Mouse (Mus musculus) gastrocnemius, adult 2 months (tissue): ENCODE measurements around the gene Pik3ca. TPM values are rescaled to one million over a fixed set of nuclear protein-coding genes. Genes with fewer than 3 reads are reported as not detected.

Experiments used
- DNase-seq: peaks from one replicate; pipeline ENCODE4 v3.0.0; 2022
- H3K27ac ChIP-seq: fragments of 200-600 bp; 2 replicates; pipeline ENCODE4 v1.8.1; 2022; ENCODE audit warnings: mild to moderate bottlenecking
- H3K4me3 ChIP-seq: fragments of 200-600 bp; 2 replicates; pipeline ENCODE4 v1.8.1; 2022; ENCODE audit warnings: mild to moderate bottlenecking, moderate library complexity
- CTCF ChIP-seq: fragments of 200-600 bp; IDR thresholded peaks from 2 replicates; pipeline ENCODE4 v1.8.1; 2022; ENCODE audit warnings: antibody characterized with exemption, mild to moderate bottlenecking, moderate library complexity
- intact Hi-C: fragments of 180-260 bp; cut with DNase I; formaldehyde crosslinking; loops from one replicate; pipeline ENCODE4 v1.15.1; 2025
- long read RNA-seq, 2 experiments: library from polyadenylated mRNA; stranded (forward); transcript quantifications; one replicate each; pipeline ENCODE4 v2.0.0; 2021
- total RNA-seq, 2 experiments: library from RNA; stranded (reverse); gene quantifications; 2 replicates each; pipeline ENCODE4 v1.2.3; 2021

Gene Pik3ca
- total RNA-seq = 10 to 100 TPM; 40.1 to 63.3 TPM
- long read RNA-seq, experiment 1, full-length matches to known transcripts = 1 of 51 reads
- long read RNA-seq, experiment 1, partial matches to known transcripts = 5 of 51 reads
- long read RNA-seq, experiment 1, other reads (novel, unspliced or antisense) = 45 of 51 reads
- long read RNA-seq, experiment 2, partial matches to known transcripts = 2 of 48 reads
- long read RNA-seq, experiment 2, other reads (novel, unspliced or antisense) = 46 of 48 reads

DNA sequence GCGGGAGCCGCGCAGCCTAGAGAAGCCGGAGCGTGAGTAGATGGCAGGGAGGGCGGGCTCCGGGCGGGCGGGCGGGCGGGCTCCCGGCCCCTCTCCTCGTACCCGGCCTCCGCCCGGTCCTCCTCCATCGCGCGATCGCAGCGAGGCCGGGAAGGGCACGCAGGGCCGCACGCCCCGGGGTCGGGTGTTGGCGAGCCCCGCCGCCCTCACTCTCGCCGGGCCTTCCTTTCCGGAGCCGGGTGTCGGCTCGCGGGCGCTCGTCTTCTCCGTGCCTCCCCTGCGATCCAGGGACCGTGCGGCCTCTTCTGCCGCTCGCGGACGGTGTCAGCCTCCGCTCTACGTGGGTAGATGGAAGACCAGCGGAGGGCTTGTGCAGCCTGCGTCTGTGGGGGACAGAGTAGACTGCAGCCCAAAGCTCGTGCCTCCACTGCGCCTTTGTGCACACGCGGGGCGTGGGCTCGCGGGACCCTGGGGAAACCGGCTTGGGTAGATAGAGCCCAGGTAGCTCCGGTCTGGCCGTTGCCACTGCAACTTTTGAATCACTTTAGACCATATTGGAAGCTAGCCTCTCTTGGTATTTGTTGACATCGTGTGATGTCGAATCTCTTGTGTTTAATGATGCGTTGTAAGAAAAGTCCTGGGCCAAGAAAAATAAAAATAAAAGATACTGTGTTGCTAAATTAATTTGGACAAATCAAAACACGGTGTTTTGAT is at the start of gene Pik3ca:
Gene Pik3ca (plus strand): TSS at position 211 of the 714 bp plus-strand sequence.
- H3K27ac ChIP-seq = peak within 1 kb of the TSS; percentile 91
- DNase-seq = peak; percentile 73
- intact Hi-C loops = loop anchor here (5.0 kb wide), 1 partner anchor 115 kb away; the partner anchor contains the start of gene Zfp639
- H3K4me3 ChIP-seq = peak within 1 kb of the TSS; percentile 96
- TF ChIP-seq CTCF = no peak

DNA sequence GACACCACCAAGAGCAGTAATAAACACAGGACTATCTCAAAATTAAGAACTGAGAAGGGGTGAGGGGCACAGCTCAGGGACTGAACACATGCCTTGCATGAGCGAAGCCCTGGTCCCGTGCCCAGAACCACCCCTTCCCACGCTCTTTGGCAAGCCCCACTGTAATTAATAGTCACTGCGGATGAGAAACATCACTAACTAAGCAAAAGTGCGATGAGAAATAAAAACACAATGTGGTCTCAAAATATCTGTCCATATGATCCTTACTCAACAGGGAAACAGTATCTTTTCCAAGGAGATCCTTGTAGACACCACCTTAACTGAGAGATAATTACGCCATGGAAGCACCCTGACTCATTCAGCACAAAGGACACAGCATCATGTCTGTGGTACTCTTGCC is 49.6 kb upstream of the Pik3ca start:
- TF ChIP-seq CTCF = no peak
- intact Hi-C loops = no loop called here
- Histone ChIP-seq H3K4me3 (no peak overlapping the region), H3K27ac (no peak overlapping the region)
- no peak for DNase-seq

DNA sequence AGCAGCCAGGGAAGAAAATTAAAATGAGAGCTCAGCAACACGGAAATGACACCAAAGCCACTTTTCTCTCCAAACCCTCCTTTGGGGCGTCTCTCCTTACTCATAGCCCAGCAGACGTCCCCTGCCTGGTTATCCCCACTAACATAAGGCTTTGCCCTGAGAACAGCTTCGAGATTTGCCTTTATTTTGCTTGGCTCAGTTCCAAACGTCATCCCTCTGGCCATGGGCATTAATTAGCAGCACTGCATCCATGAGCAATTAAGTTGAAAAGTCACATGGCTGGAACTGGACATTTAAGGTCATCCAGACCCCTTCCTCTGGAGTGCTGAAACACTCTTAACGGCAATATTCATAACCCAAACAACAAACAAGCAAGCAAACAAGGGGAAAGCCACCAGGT is 36.2 kb upstream of the Pik3ca start:
- Histone ChIP-seq H3K27ac (no peak overlapping the region), H3K4me3 (no peak overlapping the region)
- no peak for DNase-seq
- intact Hi-C loops = no loop called here
- TF ChIP-seq CTCF = no peak

DNA sequence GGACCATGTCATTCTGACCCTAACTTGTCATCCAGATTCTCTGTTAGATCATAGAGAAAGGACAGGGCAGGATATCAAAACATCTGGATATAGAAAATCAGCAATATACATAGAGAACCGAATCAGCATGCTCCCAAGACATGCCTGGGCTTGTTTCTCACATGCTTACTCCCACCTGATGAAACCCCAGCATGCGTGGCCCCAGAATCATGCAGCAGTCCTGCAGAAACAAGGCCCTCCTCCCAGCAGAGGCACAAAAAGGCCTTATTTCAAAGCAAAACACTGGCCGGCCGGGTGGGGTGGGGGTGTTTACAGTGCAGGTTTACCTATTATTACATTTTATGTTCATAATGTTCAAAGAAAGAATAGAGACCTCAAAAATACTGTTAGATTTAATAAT is 33.3 kb upstream of the Pik3ca start:
- TF ChIP-seq CTCF = no peak
- intact Hi-C loops = no loop called here
- Histone ChIP-seq H3K4me3 (no peak overlapping the region), H3K27ac (no peak overlapping the region)
- DNase-seq = no peak

DNA sequence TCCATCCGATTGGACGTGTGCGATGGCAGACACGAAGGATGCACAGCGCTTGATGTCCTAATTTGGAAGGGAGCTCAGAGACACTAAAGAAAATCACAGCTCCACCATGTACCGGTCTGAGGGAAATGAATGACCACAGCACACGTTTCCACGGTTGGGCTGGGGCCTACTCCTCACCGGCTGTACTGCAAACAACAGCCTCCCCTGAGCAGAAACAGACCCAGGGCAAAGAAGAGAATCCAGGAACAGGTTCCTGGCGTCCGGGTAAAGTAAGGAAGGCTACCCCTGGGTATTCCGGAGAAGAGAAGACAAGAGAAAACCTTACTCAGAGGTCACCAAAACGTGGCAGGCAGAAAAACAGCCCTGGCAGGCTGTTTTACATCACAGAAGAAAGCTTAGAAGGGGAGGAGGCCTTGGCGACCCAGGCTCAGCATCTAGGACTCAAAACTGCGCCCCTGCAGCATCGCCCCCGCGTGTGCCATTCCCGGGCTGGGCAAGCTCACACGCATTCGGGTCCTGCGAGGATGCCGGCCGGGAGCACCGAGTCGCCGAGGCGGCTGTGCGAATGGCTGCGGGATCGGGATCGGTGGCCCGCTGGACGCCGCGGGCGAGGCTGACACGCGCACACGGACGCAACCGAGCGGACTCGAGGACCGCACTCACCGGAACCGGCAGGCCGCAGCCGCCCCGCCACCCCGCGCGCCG is 32.5 kb upstream of the Pik3ca start:
- intact Hi-C loops = no loop called here
- TF ChIP-seq CTCF = no peak
- DNase-seq = peak; percentile 26
- Histone ChIP-seq H3K4me3 (peak overlapping the region; percentile 72), H3K27ac (peak overlapping the region; percentile 91)

DNA sequence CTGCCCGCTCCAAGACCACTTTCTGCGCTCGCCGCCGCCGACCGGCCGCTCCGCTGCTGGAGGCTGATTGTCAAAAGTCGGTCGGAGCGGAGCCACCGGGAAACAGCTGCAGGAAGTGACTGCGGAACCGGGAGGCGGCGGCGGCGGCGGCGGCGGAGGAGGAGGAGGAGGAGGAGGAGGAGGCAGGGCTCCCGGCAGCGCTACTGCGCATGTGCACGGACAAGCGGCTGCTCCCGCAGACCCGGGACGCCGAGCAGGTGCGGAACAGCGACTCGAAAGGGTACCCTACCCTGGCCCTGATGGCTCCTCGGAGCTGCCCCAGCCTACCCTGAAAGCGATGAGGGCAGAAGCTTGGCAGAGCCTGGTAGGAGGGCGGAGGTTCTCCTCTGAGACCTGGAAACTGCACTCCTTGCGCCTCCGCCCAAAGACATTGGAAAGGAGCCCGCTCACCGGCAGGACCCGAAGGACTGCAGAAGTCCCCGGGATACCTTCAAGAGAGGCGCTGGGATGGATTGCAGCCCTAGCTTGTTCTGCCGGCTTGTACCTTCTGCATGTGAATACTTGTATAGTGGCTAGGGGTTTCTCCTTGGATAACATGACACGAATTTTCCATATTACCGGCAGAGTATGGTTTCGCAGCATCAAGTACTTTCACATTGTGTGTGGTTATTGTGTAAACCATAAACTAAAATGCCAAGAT is 31.8 kb upstream of the Pik3ca start, which contains the start of gene Zmat3:
Gene Zmat3 (minus strand): TSS at position 469 of the 700 bp plus-strand sequence.
- Histone ChIP-seq H3K4me3 (peak within 1 kb of the TSS; percentile 72), H3K27ac (peak within 1 kb of the TSS; percentile 91)
- DNase-seq = peak; percentile 95
- intact Hi-C loops = no loop called here
- peak; percentile 55 for TF ChIP-seq CTCF

DNA sequence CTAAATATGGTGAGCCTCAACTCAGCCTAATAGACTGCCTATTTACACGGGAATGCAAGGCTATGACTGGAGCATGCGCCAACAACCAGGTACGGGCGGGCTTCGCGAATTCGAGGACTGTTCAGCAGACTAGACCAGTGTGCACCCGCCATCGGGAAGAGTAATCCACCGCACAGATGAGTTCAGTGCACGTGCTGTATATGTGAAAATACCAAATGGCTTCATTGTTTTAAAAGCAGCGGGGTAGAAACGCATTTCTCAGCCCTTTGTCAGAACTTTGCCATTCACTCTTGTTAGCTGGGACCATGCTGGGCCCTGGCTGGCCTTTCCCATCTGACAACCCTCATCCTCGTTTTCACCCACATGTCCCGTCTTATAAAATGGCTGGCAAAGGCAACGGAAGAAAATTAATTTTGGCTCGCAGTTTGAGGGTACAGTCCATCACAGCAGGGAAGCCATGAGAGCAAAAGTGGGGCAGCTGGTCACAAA is 31.2 kb upstream of the Pik3ca start:
- intact Hi-C loops = no loop called here
- DNase-seq = peak; percentile 26
- Histone ChIP-seq H3K27ac (peak overlapping the region; percentile 91), H3K4me3 (peak overlapping the region; percentile 72)
- no peak for TF ChIP-seq CTCF

DNA sequence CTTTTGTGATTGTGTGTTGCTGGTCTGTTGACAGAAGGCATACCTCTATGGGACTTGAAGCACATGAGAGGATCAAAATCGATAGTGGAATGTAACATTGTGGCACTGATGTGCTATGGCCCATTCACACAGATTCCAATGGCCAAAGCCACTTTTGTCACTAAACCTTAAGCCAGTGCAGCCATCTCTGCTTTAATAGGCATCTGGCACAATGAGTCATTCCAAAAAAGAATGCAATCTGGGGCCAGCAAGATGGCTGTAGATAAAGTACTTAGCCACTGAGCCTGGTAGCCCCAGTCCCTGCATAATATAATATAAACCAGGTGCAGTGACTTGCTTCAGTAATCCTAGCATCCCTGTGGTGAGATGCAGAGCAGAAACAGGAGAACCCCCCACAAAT is 30.0 kb upstream of the Pik3ca start:
- no peak overlapping the region for H3K27ac ChIP-seq
- no peak for DNase-seq
- intact Hi-C loops = no loop called here
- H3K4me3 ChIP-seq = no peak overlapping the region
- no peak for TF ChIP-seq CTCF

DNA sequence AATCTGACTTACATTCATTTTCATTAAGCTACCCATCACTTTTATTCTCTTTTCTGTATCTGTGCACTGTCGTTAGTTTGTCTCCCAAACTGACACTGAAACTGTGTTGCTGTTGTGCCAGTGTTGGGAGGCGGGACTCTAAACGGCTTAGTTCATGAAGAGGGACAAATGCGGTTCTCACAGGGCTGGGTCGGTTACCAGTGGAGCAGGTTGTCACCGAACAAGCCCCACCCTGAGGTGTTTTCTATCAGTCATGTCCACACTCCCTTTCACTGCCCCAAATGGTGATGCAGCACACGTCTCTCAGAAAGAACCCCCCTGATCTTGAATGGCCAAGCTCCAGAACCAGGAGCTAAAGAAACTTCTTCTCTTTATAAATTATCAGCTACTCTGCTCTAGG is 25.5 kb upstream of the Pik3ca start:
- Histone ChIP-seq H3K4me3 (no peak overlapping the region), H3K27ac (no peak overlapping the region)
- DNase-seq = no peak
- intact Hi-C loops = no loop called here
- TF ChIP-seq CTCF = no peak

DNA sequence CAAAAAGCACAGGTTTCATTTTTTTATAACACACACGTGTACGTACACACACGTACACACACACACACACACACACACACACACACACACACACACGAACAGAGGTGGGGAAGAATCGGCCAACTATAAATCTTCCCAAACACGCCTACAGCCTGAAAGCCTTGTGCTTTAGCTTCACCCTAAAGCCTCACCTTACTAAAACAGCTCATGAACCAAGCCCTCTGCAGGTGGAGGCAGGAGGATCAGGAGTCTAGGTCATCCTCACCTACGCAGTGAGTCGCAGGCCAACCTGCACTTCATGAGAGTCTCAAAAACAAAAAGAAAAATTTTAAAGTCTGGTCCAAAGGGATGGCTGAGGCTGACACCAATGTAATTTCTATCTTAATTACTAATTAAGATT is 25.0 kb upstream of the Pik3ca start:
- intact Hi-C loops = no loop called here
- no peak for DNase-seq
- H3K27ac ChIP-seq = no peak overlapping the region
- no peak for TF ChIP-seq CTCF
- no peak overlapping the region for H3K4me3 ChIP-seq

DNA sequence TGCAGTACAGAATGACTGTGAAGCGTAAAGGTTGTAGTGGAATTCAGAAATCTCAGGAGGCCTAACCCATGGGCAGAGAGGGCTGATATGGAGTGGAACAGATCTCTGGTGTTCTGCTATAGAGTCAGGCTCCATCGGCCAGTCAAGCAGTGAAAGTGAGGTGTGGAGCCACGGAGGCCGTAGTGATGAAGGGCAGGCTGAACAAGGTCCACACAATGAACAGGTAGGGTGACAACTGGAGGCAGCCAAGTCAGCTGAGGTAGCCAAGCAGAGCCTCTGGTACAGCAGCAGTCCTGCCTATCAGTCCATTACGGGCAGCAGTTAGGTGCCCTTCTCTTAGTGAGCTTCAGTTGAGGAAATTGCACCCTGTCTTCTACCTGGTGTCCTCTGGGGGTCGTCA is 24.2 kb upstream of the Pik3ca start:
- DNase-seq = no peak
- no peak overlapping the region for H3K27ac ChIP-seq
- intact Hi-C loops = no loop called here
- no peak for TF ChIP-seq CTCF
- no peak overlapping the region for H3K4me3 ChIP-seq

DNA sequence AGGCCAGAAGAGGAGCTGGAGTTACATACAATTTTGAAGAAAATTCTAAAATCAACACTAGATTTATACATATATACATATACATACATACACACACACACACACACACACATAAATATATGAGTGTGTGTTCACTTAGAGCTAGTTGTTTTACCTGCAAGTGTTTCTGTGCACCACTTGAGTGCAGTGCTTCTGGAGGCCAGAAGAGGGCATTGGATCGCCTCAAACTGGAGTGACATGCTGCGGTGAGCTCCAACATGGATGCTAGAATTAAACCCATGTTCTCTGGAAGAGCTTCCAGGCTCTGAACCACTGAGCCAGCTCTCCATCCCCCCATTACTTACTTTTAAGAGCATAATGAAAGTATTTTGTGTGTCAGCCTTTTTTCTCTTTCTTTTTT is 17.6 kb upstream of the Pik3ca start:
- no peak overlapping the region for H3K4me3 ChIP-seq
- peak; percentile 57 for TF ChIP-seq CTCF
- H3K27ac ChIP-seq = no peak overlapping the region
- no peak for DNase-seq
- intact Hi-C loops = no loop called here
